Mouse (Mus musculus) regulatory T cell (primary cell): ENCODE measurements around the gene Acot6.

Experiments
- in situ Hi-C: fragments of 300-600 bp; cut with MboI, MseI; formaldehyde crosslinking; loops from one replicate; pipeline ENCODE4 v1.15.1; 2025; ENCODE audit warnings: high pct_unique_total_duplicates

Acot6 gene

GRCm38 (mm10) chr12:84152352-84153190 lies 52.1 kb downstream of the Acot6 start:
- in situ Hi-C loops = no loop called here

DNA sequence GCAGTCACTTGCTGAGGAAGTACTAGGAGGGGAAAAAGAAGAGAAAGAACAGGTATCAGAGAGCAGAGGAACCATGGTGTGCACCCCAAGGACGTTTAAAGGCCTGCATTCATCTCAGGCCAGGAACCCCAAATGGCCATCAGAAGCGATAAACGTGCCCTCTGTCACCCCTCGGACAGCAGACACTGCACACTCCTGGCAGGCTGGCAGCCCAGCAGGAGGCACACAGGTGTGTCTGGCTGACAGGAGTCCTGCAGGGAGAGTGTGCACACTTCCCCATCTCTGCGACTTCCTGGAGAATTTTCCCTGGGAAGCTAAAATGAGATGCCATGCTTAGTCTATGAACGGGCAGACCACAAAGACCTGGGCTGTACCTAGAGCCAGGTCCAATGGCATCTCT lies 53.0 kb downstream of the Acot6 start:
- in situ Hi-C loops = no loop called here

- in situ Hi-C loops = no loop called here
Measured at GRCm38 (mm10) chr12:84154786-84155522, 54.5 kb downstream of the Acot6 start.

- in situ Hi-C loops = no loop called here
Measured at GRCm38 (mm10) chr12:84155523-84155871, 55.0 kb downstream of the Acot6 start.

GRCm38 (mm10) chr12:84156210-84156609 lies 55.8 kb downstream of the Acot6 start:
- in situ Hi-C loops = no loop called here

GRCm38 (mm10) chr12:84158156-84158555 lies 57.7 kb downstream of the Acot6 start:
- in situ Hi-C loops = no loop called here

GRCm38 (mm10) chr12:84160491-84160890 lies 60.0 kb downstream of the Acot6 start:
- in situ Hi-C loops = no loop called here
